Mouse (Mus musculus) olfactory bulb, adult 2 months (tissue): ENCODE results near the gene Cdk18.

ENCODE experiments used
- CTCF ChIP-seq: fragments of 200-500 bp; IDR thresholded peaks from 2 replicates; pipeline ENCODE4 v1.5.1; 2012; ENCODE audit warnings: low read depth, mild to moderate bottlenecking, low read length, moderate library complexity; ENCODE audit not compliant: insufficient read depth
- POLR2A ChIP-seq: fragments of 200-500 bp; IDR thresholded peaks from 2 replicates; pipeline ENCODE4 v1.6.1; 2012; ENCODE audit warnings: mild to moderate bottlenecking, low read depth, low read length, moderate library complexity; ENCODE audit not compliant: insufficient read depth

- TF ChIP-seq POLR2A = no peak
- no peak for TF ChIP-seq CTCF
Measured at GRCm38 (mm10) chr1:132109368-132109767, 30.1 kb downstream of the Cdk18 start.
